Mouse (Mus musculus) heart, adult 2 months (tissue): ENCODE measurements around the gene Rimbp2.

Experiments used
- CTCF ChIP-seq: fragments of 200-600 bp; IDR thresholded peaks from 2 replicates; pipeline ENCODE4 v1.8.1; 2022; ENCODE audit warnings: antibody characterized with exemption, mild to moderate bottlenecking, moderate library complexity
- POLR2A ChIP-seq: fragments of 200-500 bp; IDR thresholded peaks from 2 replicates; pipeline ENCODE4 v1.6.1; 2011; ENCODE audit warnings: mild to moderate bottlenecking, low read depth, low read length, control low read depth; ENCODE audit not compliant: insufficient read depth

DNA sequence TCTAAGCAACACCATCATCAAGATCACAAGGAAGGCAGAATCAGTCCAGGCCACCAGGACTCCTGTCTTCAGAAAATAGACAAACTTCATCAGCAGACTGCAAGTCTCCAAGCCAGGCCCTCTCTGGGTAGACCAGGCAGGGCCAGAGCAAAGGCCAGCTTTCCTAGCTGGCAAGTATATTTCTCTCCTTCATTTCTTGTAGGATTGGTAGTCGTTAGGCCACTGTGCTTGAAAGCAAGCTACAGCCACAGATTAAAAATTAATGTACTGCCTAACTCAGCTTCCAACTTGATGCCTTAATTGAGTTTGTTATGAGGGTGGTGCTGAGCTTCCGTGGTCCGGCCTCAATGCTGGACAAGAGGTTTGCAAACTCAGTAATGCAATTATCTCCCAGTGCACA lies 65.7 kb downstream of the Rimbp2 start:
- no peak for TF ChIP-seq POLR2A
- TF ChIP-seq CTCF: no peak
